Mouse (Mus musculus): ENCODE data around the gene Gmeb1.
A peak's percentile ranks its signal among the peaks of the same experiment; 100 is the strongest.

DNA sequence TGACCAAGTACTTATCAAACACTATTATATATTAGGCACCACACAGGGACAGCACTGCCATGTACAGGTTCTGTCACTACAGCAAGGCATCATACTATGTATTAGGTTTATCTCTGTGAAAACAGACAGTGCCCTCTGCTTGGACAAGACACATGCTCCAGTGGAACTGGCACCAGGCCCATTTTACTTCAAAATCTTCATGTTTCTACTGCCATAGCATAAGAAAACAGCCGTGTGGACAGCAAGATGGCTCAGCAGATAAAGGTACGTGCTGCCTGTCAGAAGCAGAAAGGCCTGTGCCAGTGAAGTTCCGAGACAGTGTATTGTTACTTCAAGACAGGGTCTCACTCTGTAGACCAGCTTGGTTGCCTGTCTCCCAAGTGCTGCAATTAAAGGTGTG, 20.2 kb downstream of the Gmeb1 start:
- TF ChIP-seq GATA1 (IDR thresholded peaks at IDR 0.05; ENCODE audit: low read length) (peak; percentile 50), TAL1 (IDR thresholded peaks at IDR 0.05; ENCODE audit: low read length) (no peak)
